Mouse (Mus musculus): Measurements from ENCODE around the gene Use1.

Gene Use1

DNA sequence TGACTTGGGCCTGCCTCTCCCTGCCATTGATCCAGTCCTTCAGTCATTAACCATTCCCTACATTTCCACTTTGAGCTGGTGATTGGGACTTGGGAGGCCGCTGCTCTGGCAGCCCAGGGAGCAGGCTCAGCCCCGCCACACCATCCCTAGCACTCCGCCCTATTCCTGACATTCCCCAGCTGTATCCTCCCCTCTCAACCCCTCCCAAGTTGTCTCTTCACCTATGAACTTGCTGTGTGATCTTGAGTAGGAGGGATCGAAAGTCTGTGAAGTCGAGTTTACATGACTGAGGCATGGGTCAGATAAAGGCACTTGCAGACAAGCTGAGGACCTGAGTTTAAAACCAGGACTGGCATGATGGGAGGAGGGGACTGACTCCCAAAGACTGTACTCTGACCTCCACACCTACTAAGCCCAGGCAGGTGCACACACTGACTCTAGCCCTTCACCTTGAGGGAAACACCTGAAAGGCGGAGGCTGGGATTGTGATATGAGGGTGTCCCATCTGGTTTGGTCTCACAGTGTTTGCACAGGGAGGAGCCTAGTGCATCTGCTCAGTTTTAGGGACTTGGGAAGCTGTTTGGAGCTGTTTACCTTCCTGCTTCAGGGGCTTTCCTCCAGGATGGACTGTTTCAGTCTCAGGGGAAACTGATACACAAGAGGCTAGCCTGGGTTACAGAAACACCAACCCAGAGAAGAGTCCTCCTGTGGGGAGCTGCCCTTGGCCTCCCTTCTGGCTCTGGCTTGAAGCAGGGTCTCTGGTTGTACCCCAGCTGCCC is 36.6 kb downstream of the Use1 start:
- DNase-seq, result peak; percentile 1 to 3

DNA sequence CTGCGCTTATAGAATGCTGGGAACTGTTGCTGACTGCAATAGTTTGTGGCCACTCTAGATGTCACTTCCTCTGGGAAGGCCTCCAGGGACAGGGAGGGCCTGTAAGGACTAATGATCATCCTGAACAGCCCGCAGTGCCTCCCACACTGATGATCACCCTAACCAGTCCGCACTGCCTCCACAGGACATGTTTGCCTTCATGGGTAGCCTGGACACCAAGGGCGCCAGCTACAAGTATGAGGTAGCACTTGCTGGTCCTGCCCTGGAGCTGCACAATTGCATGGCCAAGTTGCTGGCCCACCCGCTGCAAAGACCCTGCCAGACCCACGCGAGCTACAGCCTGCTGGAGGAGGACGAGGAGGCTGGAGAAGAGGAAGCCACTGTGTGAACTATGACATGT is 37.4 kb downstream of the Use1 start:
- peak; percentile 2 to 8 for DNase-seq

DNA sequence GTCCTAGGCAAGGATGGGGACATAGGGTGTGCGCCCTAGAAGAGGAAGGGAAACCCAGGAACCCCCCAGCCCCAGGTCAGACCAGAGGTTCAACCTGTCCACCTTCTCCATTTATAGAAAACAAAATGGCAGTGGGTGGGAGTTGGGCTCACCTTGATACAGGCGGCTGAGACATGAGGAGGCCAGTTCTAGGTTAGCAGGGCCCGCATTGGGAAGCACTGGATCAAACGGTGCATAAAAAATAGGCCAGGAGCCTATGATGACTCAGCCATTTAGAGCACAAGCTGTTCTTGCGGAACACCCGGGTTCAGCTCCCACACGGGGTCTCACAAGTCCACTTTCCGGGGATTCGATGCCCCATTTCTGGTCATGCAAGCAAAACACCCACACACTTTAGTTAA is 38.3 kb downstream of the Use1 start:
- peak in 1 of 2 experiments; percentile 13 for DNase-seq

DNA sequence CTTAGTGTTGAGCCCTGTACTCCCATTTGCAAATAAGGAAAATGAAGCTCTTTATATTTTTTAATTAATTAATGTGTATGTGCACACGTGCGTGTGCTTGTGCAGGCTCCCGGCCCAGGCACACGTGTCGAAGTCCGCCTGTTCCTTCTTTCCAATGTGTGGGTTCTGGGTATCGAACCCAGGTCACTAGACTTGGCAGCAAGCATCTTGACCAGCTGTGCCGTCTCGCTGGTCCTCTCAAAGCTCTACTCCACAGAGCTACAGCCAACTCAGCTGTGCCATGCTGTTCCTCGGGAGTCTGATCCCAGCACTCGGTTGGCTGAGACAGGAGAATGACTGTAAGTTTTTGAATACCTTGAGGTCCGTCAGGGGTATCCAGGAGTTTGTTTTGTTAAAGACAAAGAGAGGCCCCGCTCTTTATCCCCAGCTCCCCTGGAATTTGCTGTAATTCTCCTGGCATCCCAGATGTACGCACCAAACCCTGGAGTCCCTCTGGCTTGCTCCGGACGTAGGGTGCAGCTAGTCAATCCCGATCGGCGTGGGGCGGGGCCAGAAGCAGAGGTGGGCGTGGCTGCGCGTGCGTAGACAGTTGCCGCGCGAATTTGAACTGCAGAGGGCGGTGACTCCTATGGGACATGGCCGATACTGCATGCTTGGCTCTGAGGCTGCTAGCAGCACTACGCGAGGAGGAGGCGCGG is 38.9 kb downstream of the Use1 start, which contains the start of gene Ankle1:
TSS of gene Ankle1 (plus strand) at position 610 of the 698 bp plus-strand sequence.
- DNase-seq, result peak; percentile 98

DNA sequence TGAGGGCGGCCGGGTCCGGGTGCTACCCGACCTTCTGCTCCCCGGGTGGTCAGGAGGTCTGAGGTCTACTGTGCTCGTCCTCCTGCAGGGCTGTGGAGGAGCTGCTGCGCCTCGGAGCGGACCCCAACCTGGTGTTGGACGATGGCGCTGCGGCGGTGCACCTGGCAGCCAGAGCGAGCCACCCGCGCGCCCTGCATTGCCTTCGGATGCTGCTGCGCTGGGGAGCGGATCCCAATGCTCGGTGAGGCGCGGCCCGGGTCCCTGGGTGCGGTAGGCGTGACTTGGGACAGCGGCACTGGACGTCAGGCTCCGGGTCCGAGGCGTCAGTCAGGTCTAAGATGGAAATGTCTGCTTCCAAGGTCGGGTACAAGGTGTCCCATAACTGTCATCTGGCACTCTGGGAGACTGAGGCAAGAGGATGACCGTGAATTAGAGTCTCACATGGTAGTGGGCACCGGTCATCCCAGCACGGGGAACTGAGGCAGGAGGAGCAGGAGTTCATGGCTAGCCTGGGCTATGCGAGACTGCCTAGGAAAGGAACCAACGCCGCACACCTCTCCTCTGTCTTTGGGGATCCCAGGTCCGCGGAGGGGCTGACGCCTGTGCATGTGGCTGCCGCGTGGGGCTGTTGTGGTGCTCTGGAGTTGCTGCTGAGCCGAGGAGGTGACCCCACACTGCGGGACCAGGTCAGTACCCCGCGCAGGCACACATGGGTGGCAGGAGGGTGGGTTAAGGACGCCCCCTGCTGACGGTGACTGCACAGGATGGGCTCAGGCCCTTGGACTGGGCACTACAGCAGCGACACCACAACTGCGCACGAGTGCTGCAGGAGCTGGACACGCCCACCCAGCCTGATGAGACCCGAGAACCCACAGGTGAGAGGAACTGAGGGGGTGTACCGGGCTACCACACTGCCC is 39.7 kb downstream of the Use1 start:
- DNase-seq, result peak; percentile 88 to 90

DNA sequence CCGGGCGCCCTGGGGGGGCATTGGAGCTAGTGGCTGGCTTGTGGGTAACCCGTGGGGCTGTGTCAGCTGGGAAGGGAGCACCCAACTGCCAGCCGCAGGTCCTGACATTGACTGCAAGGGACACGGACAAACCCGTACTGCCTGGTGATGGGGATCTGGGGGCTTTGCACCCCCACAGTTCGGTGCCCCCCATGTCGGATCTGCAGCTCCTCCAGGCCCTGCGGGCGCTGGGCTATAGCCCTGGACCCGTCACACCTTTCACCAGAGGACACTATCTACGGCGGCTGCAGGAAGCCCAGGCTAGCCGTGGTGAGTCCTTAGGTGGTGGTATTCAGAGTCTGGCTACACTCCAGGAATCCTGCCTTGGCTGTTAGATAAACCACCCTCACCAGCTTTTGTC is 40.8 kb downstream of the Use1 start:
- DNase-seq, result peak in 1 of 2 experiments; percentile 4

GRCm38 (mm10) chr8:71408231-71408630 is 41.6 kb downstream of the Use1 start:
- no peak for DNase-seq

- peak in 1 of 2 experiments; percentile 20 for DNase-seq
Measured at GRCm38 (mm10) chr8:71411535-71412273, 45.1 kb downstream of the Use1 start.
